Mouse (Mus musculus): ENCODE results near the gene Rhoh.

Rhoh gene

DNA sequence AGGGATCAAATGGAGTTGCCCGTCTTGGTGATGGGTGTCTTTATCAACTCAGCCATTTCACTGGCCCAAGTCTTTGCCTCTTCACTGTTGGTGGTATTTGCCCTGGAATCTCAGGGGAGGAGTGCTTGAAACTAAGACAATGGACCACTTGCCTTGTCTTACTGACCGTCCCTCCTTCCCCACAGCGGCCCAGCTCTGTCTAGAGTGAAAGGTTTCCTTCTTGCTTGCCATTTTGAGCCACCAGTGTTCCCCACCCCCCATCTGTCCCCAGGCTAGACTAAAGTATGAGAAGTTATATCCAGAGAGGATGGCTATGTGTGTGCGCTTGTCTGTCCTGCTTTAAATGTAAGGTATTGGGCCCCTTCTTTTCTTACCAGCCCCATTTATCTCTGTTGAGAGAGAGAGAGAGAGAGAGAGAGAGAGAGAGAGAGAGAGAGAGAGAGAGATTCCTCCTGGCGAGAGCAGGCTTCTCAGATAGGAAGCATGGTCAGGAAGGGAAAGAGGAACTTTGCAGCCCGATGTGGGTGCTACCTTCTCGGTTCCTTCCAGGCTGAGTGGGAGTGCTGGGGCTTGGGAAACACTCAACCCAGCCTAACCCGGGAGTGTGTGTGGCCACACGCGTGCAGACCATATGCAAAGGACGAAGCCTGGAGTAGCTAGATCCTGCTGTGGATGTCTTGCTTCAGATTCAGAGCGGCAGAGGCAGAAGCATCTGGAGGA is 572 bp upstream of the Rhoh start:
- no peak for DNase-seq (ENCODE audit: inconsistent ontology term)

DNA sequence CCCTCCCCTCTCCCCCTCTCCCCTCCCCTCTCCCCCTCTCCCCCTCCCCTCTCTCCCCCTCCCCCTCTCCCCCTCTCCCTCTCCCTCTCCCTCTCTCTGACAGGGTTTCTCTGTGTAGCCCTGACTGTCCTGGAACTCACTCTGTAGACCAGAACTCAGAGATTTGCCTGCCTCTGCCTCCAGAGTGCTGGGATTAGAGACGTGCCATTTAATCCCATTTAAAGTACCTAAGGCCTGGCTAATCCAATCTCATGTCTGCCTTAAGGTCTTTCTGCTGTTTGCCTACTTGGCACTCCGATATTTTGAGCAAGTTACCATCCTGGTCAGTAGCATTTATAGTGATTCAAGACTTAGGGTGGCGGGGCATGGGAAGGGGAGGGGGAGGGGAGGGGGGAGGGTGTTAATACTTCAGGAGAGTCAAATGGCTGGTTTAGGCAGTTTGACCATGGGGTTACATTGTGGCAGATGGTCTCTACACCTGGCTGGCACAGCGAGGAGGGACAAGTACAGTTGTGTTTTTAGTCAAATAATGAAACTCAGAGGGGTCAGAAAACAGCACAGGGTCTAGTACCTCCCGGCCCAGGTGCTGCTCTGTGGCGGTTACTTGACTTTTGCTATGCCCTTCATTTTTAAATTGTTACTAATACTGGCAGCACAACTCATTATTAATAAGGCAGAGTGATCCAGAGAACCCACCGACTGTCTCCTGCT is 1.4 kb downstream of the Rhoh start:
- DNase-seq (ENCODE audit: inconsistent ontology term) = no peak

GRCm38 (mm10) chr5:65863349-65863749 is 2.3 kb downstream of the Rhoh start:
- DNase-seq (ENCODE audit: inconsistent ontology term) = no peak

- DNase-seq (ENCODE audit: inconsistent ontology term) = no peak
These were observed 3.5 kb downstream of the Rhoh start for GRCm38 (mm10) chr5:65864486-65864885.

DNA sequence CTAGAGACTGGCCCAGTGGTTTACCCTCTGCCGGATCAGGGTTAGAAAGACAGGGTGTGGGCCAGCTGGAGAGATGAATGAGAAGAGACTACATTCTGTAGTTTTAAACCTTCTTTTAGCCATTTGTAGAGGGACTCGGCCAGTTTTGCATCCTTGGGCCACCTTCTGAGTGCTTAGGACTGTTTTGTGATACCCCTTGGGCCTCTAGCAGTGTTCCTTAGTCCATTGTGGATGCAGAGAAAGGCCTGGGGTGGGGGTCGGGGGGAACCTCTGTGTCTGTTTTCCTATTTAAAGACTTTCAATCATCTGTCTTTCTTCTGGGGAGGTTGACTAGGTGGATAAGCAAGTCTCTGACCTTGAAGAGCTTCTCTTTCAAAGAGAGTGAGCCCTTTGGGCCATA is 3.9 kb downstream of the Rhoh start:
- DNase-seq (ENCODE audit: inconsistent ontology term) = no peak

- no peak for DNase-seq (ENCODE audit: inconsistent ontology term)
These were observed 5.6 kb downstream of the Rhoh start for GRCm38 (mm10) chr5:65866591-65866990.

DNA sequence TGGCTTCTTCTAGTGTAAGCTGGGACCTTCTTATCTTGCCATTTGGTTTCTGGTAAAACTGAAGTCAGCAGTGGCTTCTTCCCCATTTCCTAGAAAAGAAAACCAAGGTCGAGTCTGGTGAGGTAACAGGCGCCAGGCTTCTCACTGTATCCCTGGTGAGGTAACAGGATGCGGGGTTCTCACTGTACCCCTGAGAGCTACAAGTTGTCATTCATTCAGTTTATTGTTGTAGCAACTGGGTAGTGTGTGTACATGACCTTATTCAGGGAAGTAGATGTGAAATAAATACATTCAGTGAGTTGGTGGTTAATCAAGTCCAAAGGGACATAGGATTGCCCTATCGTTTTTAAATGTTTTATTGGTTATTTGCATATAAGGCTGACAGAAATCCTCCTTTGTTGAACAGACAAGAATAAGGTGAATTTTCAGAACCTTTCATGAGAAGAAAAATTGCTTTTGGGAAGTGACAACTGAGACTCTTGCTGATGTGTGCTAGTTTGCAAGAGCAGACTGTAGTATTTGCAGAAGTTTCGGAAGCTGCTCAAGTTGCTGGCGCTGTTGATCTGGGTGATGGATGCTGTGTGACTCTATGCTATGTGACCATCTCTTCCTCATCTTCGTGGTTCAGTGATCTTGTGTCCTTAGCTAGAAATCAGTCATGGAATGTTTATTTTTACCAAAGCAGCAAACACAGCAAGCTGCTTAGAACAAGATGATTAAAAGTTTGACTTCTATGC is 6.5 kb downstream of the Rhoh start:
- no peak for DNase-seq (ENCODE audit: inconsistent ontology term)

GRCm38 (mm10) chr5:65868419-65868818 is 7.4 kb downstream of the Rhoh start:
- no peak for DNase-seq (ENCODE audit: inconsistent ontology term)

- DNase-seq (ENCODE audit: inconsistent ontology term) = no peak
These were observed 8.6 kb downstream of the Rhoh start for GRCm38 (mm10) chr5:65869660-65870059.

GRCm38 (mm10) chr5:65871276-65871875 is 10.4 kb downstream of the Rhoh start:
- DNase-seq (ENCODE audit: inconsistent ontology term) = no peak

DNA sequence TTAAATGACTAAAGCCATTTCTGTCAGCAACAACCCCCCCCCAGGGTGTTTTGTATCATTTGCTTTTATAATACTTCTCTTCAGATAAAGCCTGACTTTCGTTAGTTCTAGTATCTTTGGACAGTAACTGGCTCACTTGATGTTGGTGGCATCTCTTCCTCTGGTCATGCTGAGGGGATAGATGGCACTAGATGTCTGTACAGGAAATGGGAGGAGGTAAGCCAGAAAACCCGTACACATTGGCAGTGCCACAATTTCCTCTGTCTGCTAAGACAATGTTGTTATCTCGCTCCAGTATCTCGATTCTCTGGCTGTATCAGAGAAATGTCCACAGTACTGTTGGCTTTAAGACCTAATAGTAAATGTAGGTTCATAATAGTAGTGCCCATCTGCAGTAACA is 12.2 kb downstream of the Rhoh start:
- no peak for DNase-seq (ENCODE audit: inconsistent ontology term)

- DNase-seq (ENCODE audit: inconsistent ontology term) = no peak
These were observed 14.3 kb downstream of the Rhoh start for GRCm38 (mm10) chr5:65875269-65875668.

- no peak for DNase-seq (ENCODE audit: inconsistent ontology term)
These were observed 17.4 kb downstream of the Rhoh start for GRCm38 (mm10) chr5:65878367-65878766.

GRCm38 (mm10) chr5:65881254-65881653 is 20.2 kb downstream of the Rhoh start:
- no peak for DNase-seq (ENCODE audit: inconsistent ontology term)

DNA sequence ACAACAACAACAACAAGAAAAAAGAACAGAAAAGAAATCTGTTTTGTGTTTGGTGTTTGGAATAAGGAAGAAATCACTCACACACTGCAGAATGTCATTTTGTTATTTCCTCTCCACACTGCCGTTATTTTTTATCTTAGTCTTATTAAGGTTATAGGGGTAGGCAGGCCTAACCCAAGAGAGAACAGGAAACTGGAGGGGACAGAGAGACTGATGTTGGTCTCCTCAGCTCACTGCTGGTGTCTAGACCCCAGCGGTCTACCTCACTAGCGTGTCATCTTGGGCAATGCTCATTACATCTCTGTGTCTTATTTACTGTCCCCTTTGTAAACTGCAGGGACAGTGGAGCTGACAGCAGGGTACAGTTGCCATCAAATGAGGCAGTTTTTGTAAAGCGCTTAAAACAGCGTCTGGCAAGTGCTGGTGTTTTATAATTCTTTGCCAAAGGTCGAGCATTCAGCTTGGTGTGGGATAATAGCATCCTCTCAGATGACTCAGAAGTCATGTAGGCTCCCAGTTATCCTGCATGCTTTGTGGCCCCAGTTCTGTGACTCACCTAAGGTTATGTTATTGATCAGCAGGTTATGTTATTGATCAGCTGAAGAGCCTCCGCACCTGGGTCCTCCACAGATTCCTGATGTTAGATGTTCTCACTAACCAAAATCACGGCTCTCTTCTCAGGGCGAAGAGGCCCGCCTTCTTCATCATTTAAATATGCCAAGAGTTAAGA is 21.6 kb downstream of the Rhoh start:
- no peak for DNase-seq (ENCODE audit: inconsistent ontology term)

DNA sequence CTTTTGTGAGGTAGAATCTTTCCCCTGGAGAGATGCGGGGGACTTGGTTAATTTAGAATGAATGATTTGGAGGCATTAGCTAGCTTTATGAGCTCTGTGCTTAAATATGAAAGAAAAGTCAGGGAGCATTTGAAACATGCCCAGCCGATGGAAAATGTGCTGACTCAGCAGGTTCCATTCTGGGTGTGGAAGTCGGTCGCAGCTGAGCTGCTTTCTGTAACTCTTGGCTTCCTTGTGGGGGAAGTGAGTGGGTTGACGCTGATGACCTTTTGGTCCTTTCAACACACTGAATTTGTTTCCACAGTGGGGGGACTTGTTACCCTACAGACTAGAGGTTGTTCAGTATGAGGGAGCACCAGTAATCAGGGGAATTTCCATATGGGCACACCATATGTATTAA is 22.3 kb downstream of the Rhoh start:
- DNase-seq (ENCODE audit: inconsistent ontology term) = no peak

GRCm38 (mm10) chr5:65885699-65886443 is 24.9 kb downstream of the Rhoh start:
- no peak for DNase-seq (ENCODE audit: inconsistent ontology term)

DNA sequence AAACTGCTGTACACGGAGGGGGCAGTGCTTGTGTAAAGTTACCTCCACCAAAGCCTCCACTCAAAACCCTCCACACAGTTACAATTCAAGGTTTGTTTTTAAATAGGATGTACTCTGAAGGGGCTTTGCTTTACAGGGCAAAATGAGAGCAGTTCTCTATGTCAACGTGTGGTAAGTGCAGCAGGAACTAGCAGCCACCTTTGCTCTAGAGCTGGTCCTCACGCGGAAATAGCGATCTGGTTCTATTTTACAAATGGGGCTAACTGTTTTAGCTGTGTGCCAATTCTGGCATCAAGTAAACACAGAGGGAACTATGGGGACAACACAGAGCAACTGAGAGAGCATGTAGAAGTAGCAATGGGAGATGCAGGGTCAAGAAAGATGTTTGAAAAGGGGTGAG is 27.1 kb downstream of the Rhoh start:
- no peak for DNase-seq (ENCODE audit: inconsistent ontology term)

DNA sequence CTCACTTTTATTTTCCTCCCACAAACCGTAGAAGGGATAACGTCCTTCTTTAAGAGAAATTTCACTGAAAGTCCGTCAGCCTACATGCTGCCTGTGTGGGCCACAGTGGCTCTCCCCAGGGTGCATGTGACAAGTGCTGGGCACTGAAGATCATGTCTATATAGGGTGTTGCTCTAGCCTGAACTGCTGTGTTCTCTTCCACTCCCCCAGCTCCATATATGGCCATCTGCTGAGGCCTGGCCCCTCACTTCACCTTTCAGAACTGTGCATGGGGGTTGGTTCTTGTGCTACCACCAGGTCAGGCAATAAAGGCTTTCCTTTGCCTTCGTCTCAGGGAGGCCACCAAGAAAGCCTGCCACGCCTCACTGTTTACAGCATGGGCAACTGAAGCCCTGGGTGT is 28.0 kb downstream of the Rhoh start:
- no peak for DNase-seq (ENCODE audit: inconsistent ontology term)

- DNase-seq (ENCODE audit: inconsistent ontology term) = peak; percentile 75
These were observed 30.3 kb downstream of the Rhoh start for GRCm38 (mm10) chr5:65891251-65891826.
